Mouse (Mus musculus) spleen, postnatal 36 days (tissue): Measurements from ENCODE around the gene Rffl.

Experiments used
- DNase-seq, 2 experiments: peaks; one replicate each; pipeline ENCODE4 v3.0.0; 2022; ENCODE audit warnings: low spot score in 2 of 2, mixed read lengths in 1 of 2

Gene Rffl

DNA sequence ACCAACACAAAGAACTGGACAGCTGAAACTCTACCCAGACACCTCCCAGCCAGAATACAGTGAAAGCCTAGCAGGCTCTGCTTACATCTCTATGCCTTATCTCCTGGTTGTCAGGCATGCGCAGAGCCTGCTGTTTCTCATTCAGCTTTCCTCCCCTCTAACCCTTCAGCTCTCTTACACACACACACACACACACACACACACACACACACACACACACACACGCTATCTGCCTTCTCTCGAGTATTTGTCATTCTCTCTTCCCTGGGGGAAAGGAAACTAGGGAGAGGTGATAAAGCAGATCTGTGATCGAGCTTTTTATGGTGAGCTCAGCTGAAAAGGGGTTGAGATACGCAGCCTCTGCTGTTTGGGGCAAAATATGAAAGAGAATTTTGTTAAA is 3.9 kb upstream of the Rffl start:
- no peak for DNase-seq

DNA sequence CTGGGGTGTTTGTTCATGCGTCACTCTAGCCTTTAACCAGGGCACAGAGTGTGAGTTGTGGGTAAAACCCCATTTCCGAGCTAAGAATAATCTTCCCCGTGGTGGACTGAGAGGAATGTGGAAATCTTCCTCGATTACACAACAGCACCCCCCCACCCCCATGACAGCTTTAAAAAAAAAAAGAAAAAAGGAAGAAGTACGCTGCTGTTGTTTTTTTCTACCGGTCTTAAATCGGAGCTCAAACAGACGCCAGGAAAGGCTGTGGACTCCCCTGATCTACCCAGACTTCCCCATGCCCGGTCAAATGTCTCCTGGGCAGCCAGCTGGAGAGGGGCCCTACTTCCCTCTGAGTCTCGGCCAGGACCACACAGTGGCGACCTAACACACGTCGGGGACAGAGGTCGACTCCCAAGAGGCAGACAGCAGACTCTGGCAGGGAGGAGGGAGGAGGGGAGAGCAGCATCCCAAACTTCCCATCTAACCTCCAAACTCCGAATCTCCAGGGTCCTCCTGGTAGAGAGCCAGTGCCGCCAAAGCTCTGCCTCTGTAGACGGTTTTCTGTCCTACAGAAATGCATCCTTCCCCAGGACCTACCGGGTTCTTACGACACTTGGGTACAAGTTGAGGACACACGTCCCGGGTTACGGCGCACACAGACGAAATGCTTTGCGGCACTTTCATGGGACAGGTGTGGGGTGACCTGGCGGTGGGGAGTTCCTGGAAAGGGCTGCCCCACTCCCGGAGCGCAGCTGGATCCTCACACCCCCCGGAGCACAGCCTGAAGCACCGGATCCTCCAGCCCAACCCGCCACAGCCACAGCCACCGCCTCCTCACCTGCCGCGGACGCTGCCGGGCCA is 608 bp downstream of the Rffl start:
- DNase-seq, result peak; percentile 31 to 62

- no peak for DNase-seq
Observed at GRCm38 (mm10) chr11:82869506-82870172, 1.4 kb downstream of the Rffl start.

- no peak for DNase-seq
Observed at GRCm38 (mm10) chr11:82867956-82868355, 3.1 kb downstream of the Rffl start.

GRCm38 (mm10) chr11:82866850-82867564 is 4.0 kb downstream of the Rffl start:
- DNase-seq, result no peak

- no peak for DNase-seq
Observed at GRCm38 (mm10) chr11:82865957-82866356, 5.1 kb downstream of the Rffl start.

DNA sequence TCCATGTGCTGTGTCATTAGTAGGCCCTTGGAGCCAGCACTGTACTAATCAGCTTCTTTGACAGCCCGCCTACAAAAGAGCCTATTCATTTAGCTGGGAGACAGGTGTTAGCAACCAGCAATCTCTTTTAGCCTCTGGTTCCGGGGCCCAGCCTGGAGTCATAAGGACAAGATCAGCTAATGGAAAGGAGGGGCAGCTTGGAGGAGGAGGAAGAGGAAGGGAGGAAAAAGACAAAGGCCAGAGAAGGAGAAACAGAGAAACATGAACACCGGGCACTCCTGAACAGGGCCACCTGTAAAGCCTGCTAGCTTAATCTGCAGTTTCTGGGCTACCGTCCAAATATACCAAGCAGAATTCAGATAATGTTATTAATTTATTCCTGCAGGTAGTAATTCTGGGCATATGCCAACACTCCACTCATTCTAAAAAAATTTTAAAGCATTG is 7.5 kb downstream of the Rffl start:
- DNase-seq, result no peak

- DNase-seq, result no peak
Observed at GRCm38 (mm10) chr11:82863059-82863458, 8.0 kb downstream of the Rffl start.

DNA sequence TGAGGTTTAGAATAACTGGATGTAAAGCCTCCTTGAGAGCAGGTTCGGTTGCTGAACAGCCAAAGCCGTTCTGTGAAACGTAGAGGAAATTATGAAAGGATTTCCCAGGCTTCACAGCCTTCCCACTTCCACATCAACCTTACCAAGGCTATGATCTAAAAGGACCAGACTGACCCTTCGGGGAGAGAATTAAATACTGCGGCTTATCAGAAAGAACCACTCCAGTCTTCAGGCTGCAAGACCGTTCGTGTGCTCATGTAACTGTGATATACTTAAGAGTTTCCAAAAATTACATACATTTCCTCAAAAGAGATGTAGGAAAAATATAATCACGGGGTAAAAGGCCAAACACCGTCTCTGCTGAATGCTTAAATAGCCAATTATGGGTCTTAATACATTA is 8.4 kb downstream of the Rffl start:
- DNase-seq, result no peak

GRCm38 (mm10) chr11:82861558-82861957 is 9.5 kb downstream of the Rffl start:
- no peak for DNase-seq

DNA sequence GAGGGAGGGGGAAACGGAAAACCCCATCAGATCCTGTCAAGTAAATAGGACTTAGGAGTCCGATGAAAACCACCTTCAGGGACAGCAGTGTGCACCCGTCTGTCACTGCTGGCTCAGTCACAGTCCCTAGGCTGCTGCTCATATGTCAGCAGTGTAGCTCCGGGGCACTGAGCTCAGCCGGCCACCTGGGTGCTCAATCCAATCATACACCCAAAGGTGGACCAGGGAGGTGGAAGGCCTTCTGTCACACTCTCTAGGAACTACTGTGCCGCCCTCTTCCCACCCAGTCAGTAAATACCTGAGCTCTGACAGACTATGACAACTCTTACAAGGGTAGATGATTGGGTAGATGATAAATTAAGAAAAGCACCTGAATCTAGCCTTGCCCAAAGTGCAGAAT is 10.3 kb downstream of the Rffl start:
- DNase-seq, result no peak

DNA sequence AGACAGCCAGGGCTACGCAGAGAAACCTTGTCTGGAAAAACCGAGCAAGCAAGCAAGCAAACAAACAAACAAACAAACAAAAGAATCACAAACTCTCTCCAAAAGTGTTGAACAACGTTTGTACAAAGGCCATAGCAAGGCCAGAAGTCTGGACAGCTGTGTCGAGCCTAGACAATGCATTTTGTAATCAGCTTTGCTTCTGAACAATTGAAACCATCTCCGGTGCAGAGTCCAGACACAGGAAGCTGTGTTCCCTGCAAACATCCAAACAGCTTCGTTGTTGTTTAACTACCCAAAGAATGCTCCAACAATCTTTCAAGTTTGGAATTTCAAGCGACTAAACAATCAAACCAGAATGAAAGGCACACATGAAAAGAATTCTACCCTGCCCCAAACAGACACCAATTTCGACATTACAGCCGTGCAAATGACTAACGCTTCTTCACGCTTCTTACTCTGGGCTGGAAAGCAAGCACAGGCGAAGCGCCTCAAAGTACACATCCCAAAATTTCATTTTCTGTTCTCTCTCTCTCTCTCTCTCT is 13.6 kb downstream of the Rffl start:
- DNase-seq, result no peak

GRCm38 (mm10) chr11:82856032-82856431 is 15.0 kb downstream of the Rffl start:
- DNase-seq, result no peak

- DNase-seq, result peak; percentile 42 to 49
Observed at GRCm38 (mm10) chr11:82855327-82855973, 15.6 kb downstream of the Rffl start.

DNA sequence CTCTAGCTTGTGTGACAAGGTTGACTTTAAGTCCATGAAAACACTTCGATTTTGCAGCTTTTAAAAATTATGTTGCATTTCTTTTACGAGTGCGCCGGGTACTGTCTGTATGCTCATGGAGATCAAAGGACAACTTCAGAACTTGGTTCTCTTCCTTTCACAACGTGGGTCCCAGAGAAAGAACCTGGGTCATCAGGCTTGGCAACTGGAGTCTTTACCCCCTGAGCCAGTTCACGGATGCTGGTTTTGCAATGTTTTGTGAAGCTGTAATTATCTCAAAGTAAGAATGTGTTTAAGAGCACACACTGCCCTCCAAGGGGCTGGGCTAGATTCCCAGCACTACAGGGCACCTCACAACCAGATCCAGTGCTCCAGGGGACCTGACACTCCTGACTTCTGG is 16.9 kb downstream of the Rffl start:
- DNase-seq, result no peak

DNA sequence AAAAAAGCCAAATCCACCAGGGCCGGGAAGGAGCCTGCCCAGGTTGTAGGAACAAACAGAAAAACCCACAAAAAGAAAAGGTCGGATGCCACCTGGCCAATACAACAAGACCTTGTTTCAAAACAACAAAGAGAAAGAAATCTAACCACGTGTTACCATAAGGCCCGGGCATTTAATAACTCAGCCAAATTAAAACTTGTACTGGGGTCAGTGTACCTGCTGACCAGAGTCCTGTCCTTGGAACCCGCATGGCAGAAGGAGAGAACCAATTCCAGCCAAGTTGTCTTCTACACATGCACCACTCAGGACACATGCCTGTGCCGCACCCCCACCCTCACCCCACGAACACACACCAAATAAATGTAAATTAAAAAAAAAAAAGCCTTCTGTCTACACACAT is 18.1 kb downstream of the Rffl start:
- no peak for DNase-seq

DNA sequence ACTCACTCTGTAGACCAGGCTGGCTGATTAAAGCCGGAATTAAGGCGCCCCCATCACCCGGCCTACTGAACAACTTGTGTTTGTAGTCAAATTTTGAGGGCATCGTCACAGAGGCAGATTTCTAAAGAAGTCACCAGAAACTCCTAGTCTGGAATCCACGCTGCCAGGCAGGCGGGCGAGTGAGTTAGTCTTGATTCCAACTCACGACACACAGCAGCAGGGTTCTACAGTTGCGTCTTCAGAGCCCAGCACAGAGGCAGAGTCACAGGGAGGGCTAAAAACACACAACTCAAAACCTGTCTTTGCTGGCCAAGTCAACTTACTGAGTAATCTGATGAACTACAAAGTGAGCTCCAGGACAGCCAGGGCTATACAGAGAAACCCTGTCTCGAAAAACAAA is 18.5 kb downstream of the Rffl start:
- DNase-seq, result no peak

DNA sequence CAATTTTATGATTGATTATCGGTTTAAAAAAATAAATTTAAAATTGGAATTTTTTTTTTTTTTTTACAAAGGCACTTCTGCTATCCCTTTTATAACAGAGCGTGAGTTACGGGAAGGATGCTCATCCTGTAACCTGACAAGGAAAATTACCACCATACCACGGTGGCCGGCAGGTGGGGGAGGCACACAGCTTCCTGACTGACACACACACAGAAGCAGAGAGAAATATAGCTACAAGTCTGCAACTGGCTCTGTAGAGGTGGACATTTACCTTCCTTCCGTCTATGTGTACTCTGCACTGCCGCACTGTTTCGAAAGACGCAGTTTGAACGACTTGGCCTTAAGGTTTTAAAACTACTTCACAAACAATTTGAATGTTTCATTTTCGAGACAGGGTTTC is 18.9 kb downstream of the Rffl start:
- no peak for DNase-seq

DNA sequence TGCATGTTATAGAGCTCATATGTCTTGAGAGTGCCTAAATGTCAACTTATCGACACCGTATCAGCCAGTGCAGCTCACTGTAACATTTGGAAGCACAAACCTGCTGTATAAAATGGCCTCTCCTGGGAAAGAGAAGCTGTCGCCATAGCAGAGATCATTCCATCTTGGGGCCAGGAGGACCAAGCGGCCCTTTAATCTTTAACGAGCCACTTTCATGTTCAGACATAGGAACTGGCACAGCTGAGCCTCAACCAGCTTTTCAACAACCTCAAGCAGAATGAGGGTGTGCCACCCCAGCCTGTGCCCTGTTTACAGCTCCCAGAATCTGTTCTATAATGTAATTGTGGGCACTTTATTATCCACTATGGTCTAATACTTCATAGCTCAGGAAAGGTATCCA is 20.8 kb downstream of the Rffl start:
- DNase-seq, result no peak

DNA sequence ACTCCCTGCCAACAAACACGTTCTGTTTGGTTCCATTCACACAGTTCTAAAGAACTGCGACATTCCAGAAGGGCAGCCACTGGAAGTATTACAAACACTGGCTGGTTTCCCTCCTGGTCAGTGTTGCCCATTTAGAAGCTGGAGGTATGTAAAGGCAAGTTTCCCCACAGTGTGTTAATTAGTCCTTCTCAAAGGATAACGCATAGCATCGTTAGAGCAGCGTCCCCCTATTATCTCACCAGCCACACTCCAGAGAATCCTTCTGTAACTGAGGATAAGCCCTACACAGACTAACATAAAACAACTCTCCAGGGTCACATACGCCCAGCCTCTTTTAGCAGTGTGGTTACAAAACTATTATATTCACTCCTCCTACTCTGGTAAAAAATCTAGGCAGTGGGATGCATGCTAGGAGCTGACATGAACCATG is 23.4 kb downstream of the Rffl start:
- peak; percentile 41 to 75 for DNase-seq

DNA sequence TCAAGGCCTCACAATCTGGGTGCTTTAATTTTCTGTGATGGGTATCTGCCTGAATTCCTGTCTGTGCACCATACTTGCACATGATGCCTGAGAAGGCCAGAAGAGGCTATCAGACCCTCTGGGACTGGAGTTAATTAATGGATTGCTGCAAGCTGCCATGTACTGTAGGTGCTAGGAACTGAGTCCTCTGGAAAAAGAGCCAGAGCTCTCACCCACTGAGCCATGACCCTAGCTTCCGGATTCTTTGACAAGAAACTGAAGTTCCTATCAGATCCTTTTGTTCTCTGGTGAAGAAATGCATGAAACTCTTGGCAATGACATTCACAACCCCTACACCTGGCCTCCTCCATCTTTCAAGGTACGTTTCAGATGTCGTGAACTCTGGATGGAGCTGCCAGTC is 24.1 kb downstream of the Rffl start:
- DNase-seq, result no peak

DNA sequence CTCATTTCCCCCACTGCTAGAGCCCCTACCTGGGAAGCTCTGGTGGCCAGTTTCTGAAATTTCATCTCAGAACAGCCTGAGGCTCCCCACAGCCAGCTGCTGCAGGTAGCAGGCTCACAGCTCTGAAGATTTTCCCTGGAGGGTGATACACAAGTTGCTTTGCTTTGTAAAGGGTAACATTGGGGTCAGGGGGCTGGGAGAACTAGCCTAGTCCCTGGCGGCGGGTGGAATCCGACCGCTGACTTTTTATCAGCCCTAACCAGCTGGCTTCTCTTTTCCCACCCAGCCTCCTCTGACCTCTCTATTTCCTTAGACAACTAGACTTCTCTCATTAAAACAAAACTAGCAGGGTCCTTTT is 25.0 kb downstream of the Rffl start:
- DNase-seq, result peak; percentile 34 to 64
